Mouse (Mus musculus) embryonic facial prominence, embryonic 15.5 days (tissue): ENCODE data around the gene Gm1043. TPM values are rescaled to one million over a fixed set of nuclear protein-coding genes. Genes with fewer than 3 reads are reported as not detected.

ENCODE experiments used
- ATAC-seq: fragments of 200-750 bp; cut with Nextera tagmentation; 2 replicates; pipeline ENCODE4 v1.8.0; 2017; ENCODE audit warnings: low read depth, moderate TSS enrichment; ENCODE audit not compliant: insufficient number of reproducible peaks, low FRiP score, low TSS enrichment
- H3K27ac ChIP-seq: fragments of 300-500 bp; sonication (generic); replicated peaks from 2 replicates; pipeline ENCODE4 v1.5.1; 2015; ENCODE audit warnings: mild to moderate bottlenecking, inconsistent platforms
- H3K27me3 ChIP-seq: fragments of 300-500 bp; sonication (generic); 2 replicates; pipeline ENCODE4 v1.6.1; 2015; ENCODE audit warnings: inconsistent platforms
- H3K36me3 ChIP-seq: fragments of 300-500 bp; sonication (generic); 2 replicates; pipeline ENCODE4 v1.6.1; 2015; ENCODE audit warnings: mild to moderate bottlenecking, inconsistent platforms
- H3K4me1 ChIP-seq: fragments of 300-500 bp; sonication (generic); 2 replicates; pipeline ENCODE4 v1.6.1; 2015; ENCODE audit warnings: inconsistent platforms
- H3K4me2 ChIP-seq: fragments of 300-500 bp; sonication (generic); replicated peaks from 2 replicates; pipeline ENCODE4 v1.6.1; 2015; ENCODE audit warnings: mild to moderate bottlenecking, inconsistent platforms
- H3K4me3 ChIP-seq: fragments of 300-500 bp; sonication (generic); replicated peaks from 2 replicates; pipeline ENCODE4 v1.5.1; 2015; ENCODE audit warnings: mild to moderate bottlenecking, inconsistent platforms
- H3K9ac ChIP-seq: fragments of 300-500 bp; sonication (generic); 2 replicates; pipeline ENCODE4 v1.6.1; 2015; ENCODE audit warnings: inconsistent platforms
- H3K9me3 ChIP-seq: fragments of 300-500 bp; sonication (generic); replicated peaks from 2 replicates; pipeline ENCODE4 v1.6.1; 2016; ENCODE audit warnings: inconsistent platforms
- WGBS: fragments of 180-500 bp; shearing (Covaris S2); methylation state at CpG from one replicate; pipeline ENCODE4 v1.1.7; 2015; 5-methylcytosine and 5-hydroxymethylcytosine counted together
- polyA plus RNA-seq: library from polyadenylated mRNA; unstranded; fragments of >200 nt; fragmentation: Nextera tagmentation; extraction: Ambion mirVana; gene quantifications from 2 replicates; pipeline ENCODE4 v1.2.1, GENCODE M21; 2015

The Gm1043 gene
- polyA plus RNA-seq = 0.03 TPM in 1 of 2 replicates, not detected in the other

DNA sequence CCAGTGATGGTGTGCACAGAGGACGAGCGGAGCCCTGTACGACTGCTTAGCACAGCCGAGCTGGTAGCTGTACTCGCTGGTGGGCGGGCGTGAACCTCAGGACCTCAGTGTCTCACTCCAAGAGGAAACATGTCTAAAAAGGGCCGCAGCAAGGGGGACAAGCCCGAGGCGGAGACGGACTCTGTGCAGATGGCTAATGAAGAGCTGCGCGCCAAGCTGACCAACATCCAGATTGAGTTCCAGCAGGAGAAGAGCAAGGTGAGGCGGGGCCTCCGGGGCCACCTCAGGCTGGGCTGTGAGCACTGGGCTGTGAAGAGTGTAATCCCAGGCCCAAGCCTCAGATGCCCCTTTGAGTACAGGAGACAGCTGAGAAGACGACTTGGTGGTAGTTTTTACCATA, at the start of gene Gm1043:
Gm1043 (plus strand) TSS at position 130 of the 400 bp plus-strand sequence.
- no peak within 1 kb of the TSS for H3K27ac ChIP-seq
- 92% methylated on average over 16 of the region's 16 CpGs for WGBS
- ATAC-seq = no peak

DNA sequence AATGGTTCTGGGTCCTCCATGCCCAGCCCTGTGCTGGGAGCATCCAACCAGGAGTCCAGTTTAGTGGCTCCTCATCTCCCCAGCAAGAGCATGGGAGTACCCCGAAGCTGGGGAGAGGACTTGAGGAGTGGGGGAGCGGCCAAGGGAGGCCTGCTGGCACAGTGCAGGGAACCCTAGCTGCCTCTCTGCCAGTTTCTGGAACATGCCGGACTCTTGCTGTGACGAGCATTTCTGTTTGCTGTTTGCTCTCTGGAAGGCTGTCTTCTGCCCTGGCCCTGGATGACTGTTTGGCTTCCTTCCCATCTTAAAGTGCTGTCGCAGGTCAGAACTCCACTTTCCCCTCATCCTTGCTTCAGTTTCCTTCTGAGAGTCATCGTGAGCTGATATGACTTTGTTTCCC, 49.3 kb upstream of the Gm1043 start:
- no peaks in the 10 kb centered on the region for H3K4me1 ChIP-seq
- H3K4me3 ChIP-seq = no peak overlapping the region
- ATAC-seq = no peak
- H3K9ac ChIP-seq = no peak overlapping the region
- no peak overlapping the region for H3K27ac ChIP-seq
- no peaks in the 10 kb centered on the region for H3K9me3 ChIP-seq
- H3K4me2 ChIP-seq = no peak overlapping the region
- 83% methylated on average over 6 of the region's 6 CpGs for WGBS
- no peaks in the 10 kb centered on the region for H3K36me3 ChIP-seq
- peaks cover 20% of the 10 kb centered on the region for H3K27me3 ChIP-seq

More for the DNA sequence above, at the start of gene Gm1043:
- Histone ChIP-seq H3K9me3 (no peaks in the 10 kb centered on the region), H3K4me2 (no peak within 1 kb of the TSS), H3K9ac (no peak within 1 kb of the TSS), H3K36me3 (no peaks in the 10 kb centered on the region), H3K4me1 (no peaks in the 10 kb centered on the region), H3K27me3 (peaks cover 15% of the 10 kb centered on the region), H3K4me3 (no peak within 1 kb of the TSS)

DNA sequence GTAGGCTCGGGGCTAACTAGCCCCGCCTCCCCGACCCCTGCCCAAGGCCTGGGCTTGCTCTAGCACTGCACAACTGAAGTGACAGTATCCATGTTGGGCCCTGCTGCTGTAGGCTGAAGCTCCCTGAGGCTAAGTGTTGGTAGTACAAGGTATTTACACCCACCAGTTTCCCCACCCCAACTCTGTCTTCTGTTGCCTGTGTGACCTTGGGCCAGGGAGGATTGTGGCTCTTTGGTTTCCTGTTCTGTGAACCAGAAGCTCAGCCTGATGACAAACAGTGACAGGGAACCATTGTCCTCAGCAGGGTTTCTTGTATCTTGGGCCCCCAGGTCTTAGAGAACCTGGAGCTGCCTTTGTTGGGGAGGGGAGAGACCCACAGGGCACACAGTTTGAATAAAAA, 48.3 kb upstream of the Gm1043 start:
- no peaks in the 10 kb centered on the region for H3K9me3 ChIP-seq
- WGBS = 52% methylated on average over 3 of the region's 3 CpGs
- no peak overlapping the region for H3K4me3 ChIP-seq
- H3K4me1 ChIP-seq = no peaks in the 10 kb centered on the region
- H3K9ac ChIP-seq = no peak overlapping the region
- H3K27ac ChIP-seq = no peak overlapping the region
- peaks cover 18% of the 10 kb centered on the region for H3K27me3 ChIP-seq
- no peaks in the 10 kb centered on the region for H3K36me3 ChIP-seq
- no peak overlapping the region for H3K4me2 ChIP-seq
- no peak for ATAC-seq

DNA sequence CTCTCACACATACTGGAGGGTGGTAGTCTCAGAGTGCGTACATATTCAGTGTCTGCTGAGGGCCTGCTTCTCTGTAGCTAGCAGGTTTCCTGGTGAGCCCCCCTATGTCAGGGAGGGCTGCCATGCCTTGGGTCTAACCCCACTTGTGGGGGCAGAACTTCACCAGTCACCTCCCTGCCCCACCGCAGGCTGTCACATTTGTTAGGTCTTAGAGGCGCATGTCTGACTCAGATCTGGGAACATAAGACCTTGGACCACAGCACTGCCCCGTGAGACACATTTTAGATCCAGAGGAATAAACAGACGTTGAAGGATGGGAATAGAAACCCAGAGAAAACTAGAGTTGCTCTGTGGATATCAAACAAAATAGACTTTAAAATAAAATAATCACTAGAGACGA, 45.3 kb upstream of the Gm1043 start:
- Histone ChIP-seq H3K9ac (no peak overlapping the region), H3K4me2 (no peak overlapping the region), H3K4me1 (no peaks in the 10 kb centered on the region), H3K36me3 (no peaks in the 10 kb centered on the region), H3K4me3 (no peak overlapping the region), H3K27me3 (peaks cover 10% of the 10 kb centered on the region; the same call in 1 of the 2 replicates), H3K27ac (no peak overlapping the region), H3K9me3 (no peaks in the 10 kb centered on the region)
- no peak for ATAC-seq
- WGBS = 76% methylated on average over 6 of the region's 6 CpGs

DNA sequence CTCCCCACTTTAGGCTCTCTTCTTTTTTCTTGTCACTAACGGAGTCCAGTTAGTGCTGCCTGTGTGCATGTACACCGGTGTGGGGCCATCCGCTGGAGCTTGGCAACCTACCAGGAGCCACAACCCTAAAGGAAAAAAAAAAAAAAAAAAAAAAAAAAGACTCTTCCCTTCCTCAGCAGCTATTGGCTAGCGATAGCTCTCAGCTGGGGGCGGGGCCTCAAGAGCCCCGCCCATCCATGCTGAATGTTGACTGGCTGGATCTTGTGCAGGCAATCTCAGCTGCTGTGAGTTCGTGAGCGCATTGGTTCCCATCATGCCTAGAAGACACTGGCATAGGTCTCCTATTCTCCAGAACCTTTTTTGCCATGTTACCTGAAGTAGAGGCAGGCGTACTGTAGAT, 44.5 kb upstream of the Gm1043 start:
- Histone ChIP-seq H3K9ac (no peak overlapping the region), H3K4me3 (no peak overlapping the region), H3K27me3 (peaks cover 10% of the 10 kb centered on the region; the same call in 1 of the 2 replicates), H3K4me1 (no peaks in the 10 kb centered on the region), H3K27ac (no peak overlapping the region), H3K36me3 (no peaks in the 10 kb centered on the region), H3K4me2 (no peak overlapping the region), H3K9me3 (no peaks in the 10 kb centered on the region)
- ATAC-seq = no peak
- WGBS = 21% methylated on average over 9 of the region's 9 CpGs

DNA sequence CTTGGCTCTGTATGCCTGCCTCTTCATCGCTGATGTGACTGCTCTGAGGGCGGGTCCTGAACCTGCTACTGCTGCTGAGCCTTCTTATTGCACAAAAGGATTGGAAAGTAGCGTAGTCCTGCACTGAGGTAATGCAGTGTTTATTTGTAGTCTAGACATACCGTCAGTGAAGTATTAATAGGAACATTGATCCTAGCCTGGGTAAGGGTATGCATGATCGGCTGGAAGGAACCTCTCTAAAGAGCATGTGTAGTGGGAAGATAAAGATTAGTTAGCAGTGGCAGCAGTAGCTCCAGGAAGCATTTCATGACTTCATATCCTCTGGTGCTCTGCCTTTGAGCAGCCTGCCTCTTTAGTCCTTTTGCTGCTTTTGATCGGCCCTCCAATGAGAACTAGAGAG, 43.5 kb upstream of the Gm1043 start:
- no peaks in the 10 kb centered on the region for H3K9me3 ChIP-seq
- H3K27ac ChIP-seq = no peak overlapping the region
- no peaks in the 10 kb centered on the region for H3K4me1 ChIP-seq
- 56% methylated on average over 6 of the region's 6 CpGs for WGBS
- no peak overlapping the region for H3K4me2 ChIP-seq
- no peak for ATAC-seq
- H3K27me3 ChIP-seq = peaks cover 10% of the 10 kb centered on the region; the same call in 1 of the 2 replicates
- no peak overlapping the region for H3K9ac ChIP-seq
- no peak overlapping the region for H3K4me3 ChIP-seq
- H3K36me3 ChIP-seq = no peaks in the 10 kb centered on the region

DNA sequence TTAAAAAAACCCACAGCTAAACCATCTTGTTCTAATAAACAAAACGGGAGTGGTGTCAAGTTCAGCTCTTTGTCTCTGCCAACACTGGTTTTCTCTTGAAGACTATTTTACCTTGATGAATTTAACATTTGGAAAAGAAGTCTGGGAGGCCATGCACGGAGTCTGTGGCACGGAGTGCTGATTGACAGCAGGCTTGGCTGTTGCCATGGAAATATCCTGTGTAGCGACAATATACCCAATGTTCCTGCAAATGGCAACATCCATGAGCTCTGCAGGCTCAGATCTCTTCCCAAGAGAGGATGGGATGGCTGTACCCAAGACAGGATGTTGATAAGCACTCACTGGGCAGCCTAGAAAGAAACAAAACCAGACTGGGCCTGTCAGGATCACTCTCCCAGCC, 42.2 kb upstream of the Gm1043 start:
- no peak for ATAC-seq
- Histone ChIP-seq H3K27ac (no peak overlapping the region), H3K9me3 (no peaks in the 10 kb centered on the region), H3K4me1 (no peaks in the 10 kb centered on the region), H3K4me2 (no peak overlapping the region), H3K9ac (no peak overlapping the region), H3K4me3 (no peak overlapping the region), H3K36me3 (no peaks in the 10 kb centered on the region), H3K27me3 (peaks cover 10% of the 10 kb centered on the region; the same call in 1 of the 2 replicates)
- 19% methylated on average over 4 of the region's 4 CpGs for WGBS

DNA sequence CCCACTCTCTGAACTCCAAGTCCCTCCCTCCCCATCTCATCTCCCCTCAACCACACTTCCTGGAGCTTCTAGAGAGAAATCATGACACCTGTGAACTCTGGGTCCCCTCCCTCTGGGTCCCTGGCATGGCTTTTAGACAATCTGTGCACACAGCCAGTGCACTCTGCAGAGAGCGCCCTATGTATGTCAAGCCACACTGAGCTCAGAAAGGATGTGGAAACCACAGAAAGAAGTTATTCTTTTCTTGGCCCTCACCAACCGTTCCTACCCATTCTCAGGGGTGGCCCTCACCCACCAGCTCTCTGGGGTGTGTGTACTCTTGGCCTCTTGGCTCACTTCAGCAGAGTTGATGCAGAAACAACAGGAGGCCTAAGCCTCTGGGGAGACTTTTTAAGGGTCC, 40.4 kb upstream of the Gm1043 start:
- WGBS = 77% methylated on average over 2 of the region's 2 CpGs

DNA sequence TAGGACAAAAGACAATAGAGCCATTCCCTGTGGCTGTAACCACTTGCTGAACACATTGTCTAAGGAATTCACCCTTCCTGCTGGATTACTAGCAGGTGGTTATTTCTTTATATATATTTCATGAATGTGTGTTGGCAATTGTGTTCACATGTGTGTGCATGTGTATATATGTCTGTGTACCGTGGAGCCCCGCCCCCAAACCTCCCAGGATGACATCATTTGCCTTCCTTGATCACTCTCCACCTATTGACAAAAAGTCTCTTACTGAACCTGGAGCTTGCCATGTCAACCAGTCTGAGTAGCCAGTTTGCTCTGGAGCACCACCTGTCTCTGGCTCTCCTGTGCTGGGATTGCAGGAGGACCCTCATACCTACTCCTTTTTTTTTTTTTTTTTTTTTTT, 39.6 kb upstream of the Gm1043 start:
- no peaks in the 10 kb centered on the region for H3K9me3 ChIP-seq
- no peak overlapping the region for H3K27ac ChIP-seq
- H3K9ac ChIP-seq = no peak overlapping the region
- no peak for ATAC-seq
- H3K4me3 ChIP-seq = no peak overlapping the region
- WGBS = 76% methylated on average over 2 of the region's 2 CpGs
- H3K4me2 ChIP-seq = no peak overlapping the region
- H3K36me3 ChIP-seq = no peaks in the 10 kb centered on the region
- H3K27me3 ChIP-seq = peaks cover 10% of the 10 kb centered on the region; the same call in 1 of the 2 replicates
- no peaks in the 10 kb centered on the region for H3K4me1 ChIP-seq

More for the DNA sequence above, 40.4 kb upstream of the Gm1043 start:
- Histone ChIP-seq H3K27me3 (peaks cover 10% of the 10 kb centered on the region; the same call in 1 of the 2 replicates), H3K4me3 (no peak overlapping the region), H3K9me3 (no peaks in the 10 kb centered on the region), H3K27ac (no peak overlapping the region), H3K4me1 (no peaks in the 10 kb centered on the region), H3K4me2 (no peak overlapping the region), H3K36me3 (no peaks in the 10 kb centered on the region), H3K9ac (no peak overlapping the region)
- ATAC-seq = no peak

DNA sequence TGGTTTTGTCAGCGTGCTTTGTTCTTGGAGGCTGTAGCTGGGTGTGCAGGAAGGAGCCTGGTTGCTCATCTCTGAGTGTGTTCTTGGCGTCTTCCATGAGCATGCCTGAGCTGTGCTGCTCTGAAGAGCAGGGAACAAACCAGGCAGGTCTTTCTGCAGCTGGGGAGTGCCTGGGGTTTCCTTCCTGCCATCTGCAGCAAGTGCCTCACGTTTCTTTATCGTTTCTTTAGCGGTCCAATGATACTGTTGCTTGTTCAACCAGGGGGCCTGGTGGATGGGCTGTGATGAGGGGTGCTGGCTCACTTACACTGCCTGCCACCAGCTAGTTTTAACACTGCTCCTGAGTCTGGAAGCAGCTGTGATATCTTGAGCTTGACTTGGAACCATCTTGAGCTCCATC, 38.4 kb upstream of the Gm1043 start:
- Histone ChIP-seq H3K27me3 (0 out of 2 replicates have a peak, but pooled peaks cover under 1% of the 10 kb centered on the region), H3K4me1 (no peaks in the 10 kb centered on the region), H3K4me2 (no peak overlapping the region), H3K27ac (no peak overlapping the region), H3K4me3 (no peak overlapping the region), H3K36me3 (no peaks in the 10 kb centered on the region), H3K9ac (no peak overlapping the region), H3K9me3 (no peaks in the 10 kb centered on the region)
- WGBS = 55% methylated on average over 5 of the region's 5 CpGs
- no peak for ATAC-seq

DNA sequence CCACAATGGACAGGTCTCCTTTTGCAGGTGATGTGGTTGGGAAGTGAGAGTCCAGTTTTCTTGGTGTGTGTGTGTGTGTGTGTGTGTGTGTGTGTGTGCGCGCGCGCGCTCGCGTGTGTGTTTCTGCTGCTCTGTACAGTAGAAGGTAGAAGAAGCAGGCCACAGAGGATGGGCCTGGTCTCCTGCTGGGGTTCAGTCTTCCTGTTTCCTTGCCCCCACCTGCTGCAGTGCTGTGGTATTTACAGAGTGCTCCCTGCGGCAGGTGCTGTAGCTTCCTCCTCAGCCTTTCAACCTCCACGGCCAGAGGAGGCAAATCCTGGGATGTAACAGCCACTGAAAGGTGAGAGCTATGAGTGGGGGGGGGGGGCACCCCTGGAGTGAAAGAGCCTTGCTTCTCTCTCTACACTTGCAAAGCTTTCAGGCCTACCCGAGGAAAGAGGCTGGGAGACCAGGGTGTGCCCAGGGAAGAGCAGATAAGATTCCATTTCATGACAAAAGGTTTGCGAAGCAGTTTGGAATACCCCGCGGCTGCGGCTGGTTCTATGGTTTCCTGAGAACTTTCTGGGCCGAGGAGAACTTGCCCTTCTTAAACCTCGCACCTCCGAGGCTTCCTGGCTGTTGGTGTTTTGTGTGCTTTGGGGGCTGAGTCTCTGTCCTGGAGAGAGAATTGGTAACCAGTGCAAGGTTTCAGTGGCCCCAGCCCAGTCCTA, 37.8 kb upstream of the Gm1043 start:
- no peaks in the 10 kb centered on the region for H3K9me3 ChIP-seq
- ATAC-seq = no peak
- no peak overlapping the region for H3K27ac ChIP-seq
- H3K36me3 ChIP-seq = no peaks in the 10 kb centered on the region
- no peak overlapping the region for H3K4me3 ChIP-seq
- no peaks in the 10 kb centered on the region for H3K4me1 ChIP-seq
- no peak overlapping the region for H3K9ac ChIP-seq
- 58% methylated on average over 17 of the region's 17 CpGs for WGBS
- H3K27me3 ChIP-seq = no peaks in the 10 kb centered on the region
- no peak overlapping the region for H3K4me2 ChIP-seq

DNA sequence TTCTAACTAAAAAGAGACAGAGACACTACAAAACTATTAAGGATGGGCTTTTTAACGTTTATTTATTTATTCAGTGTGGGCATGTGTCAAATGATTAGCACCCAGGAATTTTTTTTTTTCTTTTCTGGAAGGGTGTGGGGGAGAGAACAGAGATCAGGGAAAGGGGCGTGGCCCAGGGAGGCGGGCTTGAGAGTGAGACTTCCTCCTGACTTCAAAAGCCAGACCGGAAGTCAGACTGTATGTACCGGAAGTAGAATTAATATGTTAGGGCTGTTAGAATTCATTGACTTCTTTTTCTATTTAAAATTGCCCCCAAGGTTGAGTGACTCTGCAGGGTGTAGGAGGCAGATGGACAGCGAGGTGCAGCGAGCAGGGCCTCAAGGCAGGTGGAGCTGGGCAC, 37.2 kb upstream of the Gm1043 start:
- Histone ChIP-seq H3K4me2 (no peak overlapping the region), H3K27ac (no peak overlapping the region), H3K4me1 (no peaks in the 10 kb centered on the region), H3K36me3 (no peaks in the 10 kb centered on the region), H3K9me3 (no peaks in the 10 kb centered on the region), H3K9ac (no peak overlapping the region), H3K4me3 (no peak overlapping the region), H3K27me3 (no peaks in the 10 kb centered on the region)
- no peak for ATAC-seq
- WGBS = 69% methylated on average over 7 of the region's 7 CpGs
